Mouse (Mus musculus): ENCODE measurements at regions not wholly inside any gene's neighbourhood (a gene's known extent, or its start where the extent isn't known, plus 50 kb on each side); places are given as distances from the start of the nearest gene placed in this dataset.

DNA sequence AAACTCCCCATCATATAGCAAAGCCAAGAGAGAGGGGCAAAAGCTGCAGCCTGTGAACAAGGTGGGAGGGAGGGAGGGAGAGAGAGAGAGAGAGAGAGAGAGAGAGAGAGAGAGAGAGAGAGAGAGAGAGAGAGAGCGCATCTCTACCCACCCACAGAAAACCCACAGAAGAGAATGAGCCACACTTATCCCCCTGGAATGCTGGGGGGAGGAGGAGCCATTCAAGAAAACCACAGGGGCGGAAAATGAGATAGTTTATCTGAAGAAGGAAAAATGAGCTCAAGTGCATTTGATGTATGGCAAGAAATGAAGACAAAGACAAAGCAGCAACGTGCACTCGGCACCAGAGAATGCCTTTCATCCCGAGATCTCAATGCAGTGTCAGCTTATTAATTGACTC lies 94.8 kb upstream of the Igfbp7 start:
- no peak for DNase-seq (ENCODE audit: extremely low read depth)
- Histone ChIP-seq H3K79me2 (replicated peaks; ENCODE audit: control insufficient read depth, extremely low read depth, insufficient read depth, poor library complexity, severe bottlenecking) (no peaks in the 10 kb centered on the region), H3K9me3 (replicated peaks; ENCODE audit: low read length) (no peaks in the 10 kb centered on the region), H3K4me1 (ENCODE audit: control insufficient read depth in 1 of 2, insufficient read depth in 2 of 2) (peaks cover 4% of the 10 kb centered on the region in 2 experiments; a peak in 3 of 4 replicates), H3K27ac (ENCODE audit: insufficient read depth, low read depth) (no peak overlapping the region), H3K36me3 (replicated peaks in 1 of 2; ENCODE audit: control insufficient read depth in 1 of 2, insufficient read depth in 1 of 2, low read length in 1 of 2) (no peaks in the 10 kb centered on the region), H3K4me2 (ENCODE audit: insufficient read depth, low read depth, poor library complexity, severe bottlenecking) (no peak overlapping the region), H3K27me3 (replicated peaks) (peaks cover 1% of the 10 kb centered on the region), H3K9ac (ENCODE audit: insufficient read depth, low read depth) (no peak overlapping the region), H3K4me3 (replicated peaks in 1 of 3; ENCODE audit: low read depth in 2 of 3, low read length in 2 of 3, poor library complexity in 1 of 3) (no peak overlapping the region)
- in situ Hi-C loops (cut with MboI; ENCODE audit: low pct_ligation_motif_present, low pct_unique_long_range_greater_than_20kb, low sequenced_read_pairs) (no loop called here), dilution Hi-C loops (cut with MboI; ENCODE audit: extremely low pct_ligation_motif_present, extremely low pct_unique_long_range_greater_than_20kb, low sequenced_read_pairs) (no loop called here)
- TF ChIP-seq ZNF384 (IDR thresholded peaks at IDR 0.05; ENCODE audit: low read depth, low read length) (no peak), SIN3A (IDR thresholded peaks at IDR 0.05; ENCODE audit: low read length) (no peak), USF2 (conservative IDR thresholded peaks at IDR 0.05; ENCODE audit: low read depth, low read length) (no peak), USF1 (IDR thresholded peaks at IDR 0.05; ENCODE audit: low read depth, low read length) (no peak), HCFC1 (IDR thresholded peaks at IDR 0.05; ENCODE audit: low read depth, low read length) (no peak), BHLHE40 (IDR thresholded peaks at IDR 0.05; ENCODE audit: low read depth, low read length) (no peak)

DNA sequence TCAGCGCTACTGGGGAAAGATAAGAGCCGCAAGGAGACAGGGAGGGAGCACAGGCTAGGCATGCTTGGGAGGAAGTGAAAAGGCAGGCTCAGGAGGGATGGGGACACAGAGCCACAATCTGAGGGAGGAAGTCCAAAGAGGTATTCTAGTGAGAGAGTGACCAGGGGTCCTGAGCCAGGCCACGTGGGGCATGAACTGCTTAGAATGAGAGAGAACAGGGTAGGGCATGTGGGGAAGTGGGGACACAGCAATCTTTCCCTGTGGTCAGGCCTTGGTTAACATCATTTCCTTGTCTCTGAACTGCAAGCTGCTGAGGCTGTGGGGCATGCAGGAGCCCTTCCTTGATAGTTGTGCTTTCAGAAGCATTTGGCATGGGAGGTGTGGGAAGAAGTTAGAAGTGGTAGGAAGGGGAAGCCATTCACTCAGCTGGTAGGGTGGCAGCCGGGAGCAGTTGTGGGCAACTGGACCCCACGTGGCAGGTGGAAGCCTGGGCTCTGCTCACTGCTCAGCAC lies 92.2 kb upstream of the Igfbp7 start:
- TF ChIP-seq BHLHE40 (IDR thresholded peaks at IDR 0.05; ENCODE audit: low read depth, low read length) (no peak), CHD2 (IDR thresholded peaks at IDR 0.05; ENCODE audit: low read length) (no peak), MAFK (IDR thresholded peaks at IDR 0.05; ENCODE audit: insufficient replicate concordance, low read length) (no peak), POLR2AphosphoS2 (IDR thresholded peaks at IDR 0.05; ENCODE audit: low read depth, low read length) (no peak), ETS1 (conservative IDR thresholded peaks at IDR 0.05; ENCODE audit: low read depth, low read length) (no peak), IRF4 (IDR thresholded peaks at IDR 0.05; ENCODE audit: low read depth, low read length) (no peak), E2F4 (IDR thresholded peaks at IDR 0.05; ENCODE audit: insufficient replicate concordance, low read depth, low read length) (no peak), POLR2A (IDR thresholded peaks at IDR 0.05; ENCODE audit: low read depth, low read length) (no peak), KAT2A (IDR thresholded peaks at IDR 0.05; ENCODE audit: insufficient replicate concordance, low read length) (no peak), USF1 (IDR thresholded peaks at IDR 0.05; ENCODE audit: low read depth, low read length) (no peak), MAX (IDR thresholded peaks at IDR 0.05; ENCODE audit: low read length) (no peak), ELF1 (IDR thresholded peaks at IDR 0.05; ENCODE audit: low read depth, low read length) (no peak), RCOR1 (conservative IDR thresholded peaks at IDR 0.05; ENCODE audit: low read depth, low read length) (no peak), NRF1 (IDR thresholded peaks at IDR 0.05; ENCODE audit: low read depth, low read length) (no peak), JUND (conservative IDR thresholded peaks at IDR 0.05; ENCODE audit: low read depth, low read length) (no peak)
- H3K79me2 ChIP-seq (replicated peaks; ENCODE audit: control insufficient read depth, extremely low read depth, insufficient read depth, poor library complexity, severe bottlenecking), result no peaks in the 10 kb centered on the region
- no peak overlapping the region for H3K9ac ChIP-seq (ENCODE audit: insufficient read depth, low read depth)
- in situ Hi-C loops (cut with MboI; ENCODE audit: low pct_ligation_motif_present, low pct_unique_long_range_greater_than_20kb, low sequenced_read_pairs) (no loop called here), dilution Hi-C loops (cut with MboI; ENCODE audit: extremely low pct_ligation_motif_present, extremely low pct_unique_long_range_greater_than_20kb, low sequenced_read_pairs) (no loop called here)
- no peak overlapping the region for H3K4me2 ChIP-seq (ENCODE audit: insufficient read depth, low read depth, poor library complexity, severe bottlenecking)
- no peaks in the 10 kb centered on the region for H3K27me3 ChIP-seq (replicated peaks)
- H3K27ac ChIP-seq (ENCODE audit: insufficient read depth, low read depth), result no peak overlapping the region
- no peak for DNase-seq (ENCODE audit: extremely low read depth)
- H3K4me1 ChIP-seq (ENCODE audit: control insufficient read depth in 1 of 2, insufficient read depth in 2 of 2), result peaks cover 4 to 16% of the 10 kb centered on the region in 2 experiments
- no peaks in the 10 kb centered on the region for H3K36me3 ChIP-seq (replicated peaks in 1 of 2; ENCODE audit: control insufficient read depth in 1 of 2, insufficient read depth in 1 of 2, low read length in 1 of 2)
- no peak overlapping the region for H3K4me3 ChIP-seq (replicated peaks in 1 of 3; ENCODE audit: low read depth in 2 of 3, low read length in 2 of 3, poor library complexity in 1 of 3)
- no peaks in the 10 kb centered on the region for H3K9me3 ChIP-seq (replicated peaks; ENCODE audit: low read length)
